Mouse (Mus musculus): ENCODE data around the gene Ppp1r10.

GRCm38 (mm10) chr17:35969418-35970389, 53.5 kb downstream of the Ppp1r10 start, which contains the start of gene Abcf1:
- TF ChIP-seq CTCF (IDR thresholded peaks at IDR 0.05; ENCODE audit: low read depth, low read length) (no peak), POLR2AphosphoS5 (IDR thresholded peaks at IDR 0.05; ENCODE audit: insufficient replicate concordance, low read depth, low read length) (no peak), TAL1 (conservative IDR thresholded peaks at IDR 0.05; ENCODE audit: low read depth, low read length) (no peak), GATA2 (IDR thresholded peaks at IDR 0.05; ENCODE audit: borderline replicate concordance, low read depth, low read length) (no peak)
